Mouse (Mus musculus) forelimb bud, embryonic 11.5 days (tissue): ENCODE measurements around the gene Wdr62.
A peak's percentile ranks its signal among the peaks of the same experiment; 100 is the strongest.

Source experiments
- DNase-seq: peaks from one replicate; pipeline ENCODE4 v3.0.0-alpha.2; 2012; ENCODE audit warnings: low read depth, low spot score

Wdr62 gene

DNA sequence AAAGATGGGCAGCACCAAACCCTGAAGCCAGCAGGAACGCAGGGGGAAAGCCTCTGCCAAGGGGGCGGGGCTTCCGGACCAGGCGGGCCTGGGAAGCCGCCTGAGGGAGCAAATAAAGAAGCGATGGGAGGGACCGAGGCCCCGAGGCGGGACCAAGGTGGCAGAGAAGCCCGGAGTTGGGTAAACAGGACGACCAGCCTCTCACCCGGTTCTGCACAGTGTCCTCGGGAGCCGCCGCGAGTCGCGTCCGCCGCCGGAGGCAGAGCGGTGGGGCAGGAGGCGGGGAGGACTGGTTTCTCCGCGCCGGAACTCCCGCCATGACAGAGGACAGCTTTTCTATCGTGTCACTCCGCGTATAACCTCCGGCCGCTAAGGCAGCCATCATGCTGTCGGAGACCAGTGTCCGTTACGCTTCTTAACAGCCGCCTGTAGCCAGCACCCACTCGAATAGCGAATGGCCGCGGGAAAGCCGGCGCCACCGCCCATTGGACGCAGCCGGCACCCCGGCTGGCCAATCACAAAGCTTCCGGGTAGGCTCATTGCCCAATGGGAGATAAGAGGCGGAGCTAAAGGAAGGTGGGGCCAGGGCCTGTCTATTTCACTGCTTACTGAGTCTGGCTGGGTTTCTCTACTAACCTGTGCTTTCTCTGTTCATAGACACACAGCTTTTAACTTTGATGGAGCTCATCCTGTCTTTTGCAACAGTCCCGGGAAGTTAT is at the start of gene Wdr62, which contains the start of gene Thap8:
Wdr62 (minus strand) TSS at position 469 of the 719 bp plus-strand sequence.
Thap8 (plus strand) TSS at position 144 of the 719 bp plus-strand sequence.
- DNase-seq: peak; percentile 94

DNA sequence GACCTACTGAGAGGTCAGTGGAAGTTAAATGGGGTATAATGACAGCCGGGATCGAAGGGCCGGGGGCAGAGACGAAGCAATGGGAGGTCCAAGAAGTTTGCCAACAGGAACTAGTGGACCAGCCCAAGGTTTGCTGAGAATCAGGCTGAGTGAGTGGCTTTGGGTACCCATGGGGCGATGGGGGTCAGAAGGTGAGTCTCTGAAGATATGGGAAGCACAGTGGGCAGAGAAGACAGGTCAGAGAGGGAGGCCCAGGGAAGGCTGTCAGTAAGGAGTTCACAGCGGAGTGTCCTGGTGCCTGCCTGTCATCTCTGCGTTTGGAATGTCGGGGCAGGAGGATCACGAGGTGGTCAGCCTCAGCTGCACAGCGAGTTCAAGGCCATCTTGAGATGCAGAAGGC is 48.2 kb upstream of the Wdr62 start:
- DNase-seq: no peak

DNA sequence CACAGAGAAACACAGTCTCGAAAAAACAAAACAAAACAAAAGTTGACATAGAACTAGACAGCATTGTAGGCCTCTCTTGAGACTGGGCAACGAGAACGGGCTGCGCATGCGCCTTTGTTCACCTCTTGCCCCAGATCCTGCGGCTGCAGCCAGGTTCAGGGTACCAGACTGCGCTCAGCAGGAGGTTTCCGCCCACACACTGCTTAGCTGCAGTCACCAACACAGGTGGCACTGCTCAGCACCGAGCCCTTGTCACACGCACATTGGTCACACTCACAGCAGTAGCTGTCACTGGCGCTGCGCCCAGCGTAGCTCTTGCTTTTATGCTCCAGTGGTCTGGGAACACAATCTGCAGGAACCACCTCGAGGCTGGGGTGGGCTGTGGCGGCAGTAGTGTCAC is 46.9 kb upstream of the Wdr62 start:
- DNase-seq: no peak

DNA sequence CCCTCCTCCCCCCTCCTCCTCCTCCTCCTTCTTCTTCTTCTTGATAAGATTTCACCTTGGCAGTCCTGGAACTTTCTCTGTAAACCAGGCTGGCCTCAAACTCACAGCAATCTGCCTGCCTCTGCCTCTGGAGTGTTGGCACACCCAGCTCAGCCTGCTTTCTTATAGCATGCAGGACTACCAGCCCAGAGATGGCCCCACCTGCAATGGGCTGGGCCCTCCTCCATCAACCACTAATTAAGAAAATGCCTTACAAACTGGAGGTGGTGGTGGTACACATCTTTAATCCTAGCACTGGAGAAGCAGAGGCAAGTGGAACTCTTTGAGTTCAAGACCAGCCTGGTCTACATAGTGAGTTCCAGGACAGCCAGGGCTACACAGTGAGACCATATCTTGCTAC is 46.2 kb upstream of the Wdr62 start:
- no peak for DNase-seq

DNA sequence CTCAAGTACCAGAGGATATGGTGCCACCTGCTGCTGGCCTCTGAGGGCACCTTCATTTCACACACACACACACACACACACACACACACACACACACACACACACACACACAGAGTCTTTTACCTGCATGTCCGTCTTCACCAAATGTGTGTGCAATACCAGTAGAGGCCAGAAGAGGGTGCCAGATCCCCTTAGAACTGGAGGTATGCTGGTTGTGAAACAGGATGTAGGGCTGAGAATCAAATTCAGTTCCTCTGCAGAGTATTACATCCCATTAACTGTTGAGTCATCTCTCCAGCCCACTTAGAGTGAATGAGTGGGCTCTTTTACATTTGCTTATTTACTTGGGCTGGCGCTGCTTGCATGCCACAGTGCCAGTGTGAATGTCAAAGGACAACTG is 45.1 kb upstream of the Wdr62 start:
- peak; percentile 61 for DNase-seq

DNA sequence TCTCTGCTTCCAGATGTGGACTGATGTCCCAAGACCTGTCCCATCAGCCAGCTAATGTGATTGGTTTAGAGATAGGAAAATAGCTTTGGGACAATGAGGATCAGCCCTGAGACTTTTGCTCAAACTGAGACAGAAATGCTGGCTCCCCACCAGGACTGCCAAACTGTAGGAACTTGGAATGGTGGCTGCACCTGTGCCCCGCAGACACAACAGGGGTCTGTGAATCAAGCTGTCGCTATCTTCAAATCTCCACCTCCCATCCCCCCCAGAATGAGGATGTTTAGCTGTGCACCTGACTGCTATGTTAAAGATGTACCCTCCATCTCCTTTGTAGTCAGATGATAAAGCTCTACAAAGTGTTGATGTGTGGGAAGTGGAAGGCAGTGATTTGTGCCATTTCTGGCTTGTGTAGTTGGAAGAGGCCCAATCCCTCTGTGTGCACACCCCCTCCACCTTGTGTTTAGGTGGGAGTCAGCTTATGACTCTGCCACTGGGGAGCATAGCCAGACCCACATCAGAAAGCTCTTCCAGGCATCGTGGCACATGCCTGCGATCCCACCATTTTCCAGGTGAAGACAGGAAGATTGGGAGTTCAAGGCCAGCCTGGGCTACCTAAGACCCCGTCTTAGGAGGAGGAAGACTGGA is 44.2 kb upstream of the Wdr62 start:
- DNase-seq: no peak

DNA sequence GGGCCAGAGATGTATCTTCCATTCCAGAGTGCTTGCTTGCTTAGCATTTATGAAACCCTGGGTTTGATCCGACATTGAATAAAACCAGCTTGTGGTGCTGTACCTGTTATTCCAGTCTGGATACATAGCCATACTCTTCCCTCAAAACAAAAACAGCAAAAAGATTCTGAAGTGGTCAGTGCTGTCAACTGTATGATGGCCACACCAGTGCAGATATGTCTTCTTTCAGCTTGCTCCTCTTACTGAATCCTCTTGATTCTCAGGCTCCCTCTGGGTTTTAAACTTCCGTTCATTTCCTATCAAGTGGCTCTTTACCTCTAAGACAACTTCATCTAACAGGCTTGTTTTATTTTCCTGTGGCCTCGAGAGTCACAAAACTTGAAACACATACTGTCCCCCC is 43.6 kb upstream of the Wdr62 start, which contains the start of gene Sdhaf1:
Sdhaf1 (minus strand) TSS at position 101 of the 400 bp plus-strand sequence.
- DNase-seq: no peak

DNA sequence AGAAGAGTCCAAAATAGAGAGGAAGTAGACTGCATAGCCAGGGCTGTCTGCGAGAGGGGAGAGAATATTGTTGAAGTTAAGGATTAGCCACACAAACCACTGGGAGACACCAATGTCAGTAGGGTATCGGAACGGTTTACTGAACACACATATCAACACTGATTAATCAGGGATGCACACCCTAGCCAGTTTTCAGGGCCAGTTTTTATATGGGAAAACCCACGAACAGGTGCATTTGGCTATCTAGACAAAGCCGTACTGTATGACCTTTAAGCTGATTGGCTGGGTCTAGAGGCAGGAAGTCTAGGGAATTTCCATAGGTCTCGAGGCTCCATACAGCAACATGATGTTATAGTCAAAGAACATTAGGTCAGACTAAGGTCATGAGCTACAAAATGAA is 42.6 kb upstream of the Wdr62 start:
- DNase-seq: no peak

DNA sequence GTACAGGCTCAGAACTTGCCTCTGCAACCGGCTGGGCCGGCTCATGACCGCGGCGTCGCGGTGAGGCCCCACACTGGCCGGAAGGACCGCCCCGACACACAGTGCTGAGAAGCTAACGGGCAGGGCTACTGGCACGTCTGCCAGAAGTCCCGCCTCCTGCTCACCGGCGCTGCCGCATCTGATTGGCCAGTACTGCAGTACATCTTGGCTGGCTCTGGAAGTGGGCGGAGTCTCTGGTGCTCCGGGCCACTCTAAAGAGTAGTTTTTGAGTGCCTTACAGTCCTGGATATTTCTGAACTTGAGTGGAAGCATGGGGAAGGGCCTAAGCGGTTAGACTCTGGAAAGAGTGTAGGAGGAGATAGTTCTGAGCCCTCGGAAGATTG is 42.1 kb upstream of the Wdr62 start:
- peak; percentile 97 for DNase-seq

DNA sequence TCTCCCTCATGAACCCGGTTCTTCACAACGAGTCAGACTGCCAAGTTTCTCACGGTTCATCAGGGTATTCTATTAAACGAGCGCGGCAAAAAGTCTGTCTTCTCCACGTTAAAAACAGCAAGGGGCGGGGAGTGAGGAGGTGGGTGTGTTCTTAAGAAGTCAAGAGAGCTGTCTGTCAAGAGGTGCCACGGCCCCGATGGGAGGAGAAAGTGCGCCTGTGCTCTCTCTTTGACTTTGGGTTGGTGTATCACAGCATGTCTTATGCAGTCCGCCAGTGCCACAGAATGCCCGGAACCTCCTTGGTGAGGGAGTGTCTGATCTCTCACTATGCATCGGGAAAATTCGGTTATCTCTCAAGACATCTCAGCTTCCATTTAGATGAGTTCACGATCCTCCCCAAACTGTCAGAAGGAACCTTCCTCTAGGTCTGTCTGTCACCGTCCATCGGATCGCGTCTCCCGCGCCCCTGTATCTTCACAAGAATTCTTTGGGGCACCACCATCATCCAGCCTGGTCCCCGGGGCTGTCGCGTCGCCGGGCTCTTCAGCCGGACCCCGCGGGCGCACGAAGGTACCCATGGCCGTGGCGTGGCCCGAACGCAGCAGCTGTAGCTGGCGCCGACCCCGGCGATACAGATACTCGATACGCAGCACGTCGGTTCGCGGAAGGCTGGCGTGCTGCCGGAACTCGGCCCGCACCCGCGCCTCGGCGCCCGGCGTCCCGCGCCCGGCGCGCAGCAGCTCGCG is 41.5 kb upstream of the Wdr62 start, which contains the start of gene E130208F15Rik:
E130208F15Rik (plus strand) TSS at position 202 of the 746 bp plus-strand sequence.
- DNase-seq: peak; percentile 35

DNA sequence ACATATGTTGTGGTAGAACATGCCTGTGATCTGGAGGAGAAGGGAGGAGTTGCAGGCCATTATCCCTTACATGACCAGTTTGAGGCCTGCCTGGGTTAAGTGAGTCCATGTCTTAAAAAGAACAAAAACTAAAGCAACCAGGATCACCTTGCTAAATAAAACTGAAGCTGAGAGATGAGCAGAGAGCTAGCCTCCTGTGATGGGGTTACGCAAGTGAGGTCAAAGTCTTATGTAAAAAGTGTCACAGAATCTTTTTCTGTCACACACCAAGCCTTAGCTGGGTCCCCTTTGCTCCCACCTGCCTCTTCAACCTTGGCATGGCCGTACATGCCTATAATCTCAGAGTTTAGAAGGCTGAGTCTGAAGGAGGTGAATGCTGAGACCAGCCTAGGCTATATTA is 40.7 kb upstream of the Wdr62 start:
- no peak for DNase-seq

DNA sequence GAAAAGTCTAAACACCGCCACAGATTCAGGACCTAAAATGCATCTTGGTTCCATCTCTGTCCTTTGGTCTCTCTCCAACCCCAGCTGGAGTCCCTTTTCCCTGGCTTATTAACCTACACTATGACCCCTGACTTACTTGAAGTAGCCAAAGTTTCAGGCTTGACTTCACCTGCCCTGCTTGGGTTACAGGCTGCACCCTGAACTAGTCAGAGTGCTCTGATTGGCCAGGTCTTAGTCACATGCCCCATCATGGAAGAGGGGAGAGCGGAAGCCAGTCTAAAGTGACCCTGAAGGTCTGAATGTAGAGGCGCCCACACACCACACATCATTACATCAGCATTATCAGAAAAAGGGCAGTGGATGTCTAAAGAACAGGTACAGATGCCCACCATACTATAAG is 37.9 kb upstream of the Wdr62 start:
- DNase-seq: no peak

DNA sequence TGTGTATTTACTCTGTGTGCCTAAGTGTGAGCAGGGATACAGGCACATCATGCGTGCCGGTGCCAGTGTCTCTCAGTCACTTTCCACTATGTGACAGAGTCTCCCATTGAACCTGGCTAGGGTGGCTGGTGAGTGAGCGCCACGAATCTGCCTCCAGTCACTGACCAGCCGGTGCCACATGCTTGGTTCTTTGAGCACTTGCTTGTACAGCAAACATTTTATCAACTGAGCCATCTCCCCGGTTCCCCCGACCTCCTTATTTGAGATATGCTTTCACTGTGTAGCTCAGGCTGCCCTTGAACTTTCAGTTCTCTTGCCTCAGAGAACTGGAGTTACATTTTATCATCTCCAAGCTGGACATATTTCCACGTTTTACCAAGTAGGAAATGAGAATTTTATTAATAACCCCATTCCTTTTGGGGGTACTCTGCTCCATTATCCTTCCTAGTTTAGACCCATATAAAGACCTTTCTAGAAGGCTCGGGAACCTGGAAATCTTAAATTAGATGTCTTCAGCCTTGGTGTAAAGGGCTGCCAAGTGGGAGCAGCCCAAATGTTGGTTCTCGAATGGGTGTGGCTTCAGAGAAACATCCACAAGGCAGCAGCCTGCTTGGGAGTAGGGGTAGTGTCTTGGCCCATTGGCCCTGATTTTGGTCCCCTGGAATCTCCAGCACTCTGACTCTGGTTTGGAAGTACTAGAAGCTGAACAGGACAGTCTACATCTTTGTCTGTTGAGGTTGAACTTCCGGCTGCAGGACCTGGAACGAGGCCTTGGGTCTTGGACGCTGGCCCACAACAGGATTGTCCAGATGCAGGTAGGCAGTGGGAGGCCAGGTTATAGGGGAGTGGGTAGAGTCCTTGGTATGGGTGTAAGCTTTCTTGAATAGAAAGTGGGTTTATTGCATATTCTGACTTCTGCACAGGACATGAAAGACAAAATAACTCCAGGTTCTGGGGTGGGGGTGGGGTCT is 35.6 kb upstream of the Wdr62 start:
- no peak for DNase-seq

DNA sequence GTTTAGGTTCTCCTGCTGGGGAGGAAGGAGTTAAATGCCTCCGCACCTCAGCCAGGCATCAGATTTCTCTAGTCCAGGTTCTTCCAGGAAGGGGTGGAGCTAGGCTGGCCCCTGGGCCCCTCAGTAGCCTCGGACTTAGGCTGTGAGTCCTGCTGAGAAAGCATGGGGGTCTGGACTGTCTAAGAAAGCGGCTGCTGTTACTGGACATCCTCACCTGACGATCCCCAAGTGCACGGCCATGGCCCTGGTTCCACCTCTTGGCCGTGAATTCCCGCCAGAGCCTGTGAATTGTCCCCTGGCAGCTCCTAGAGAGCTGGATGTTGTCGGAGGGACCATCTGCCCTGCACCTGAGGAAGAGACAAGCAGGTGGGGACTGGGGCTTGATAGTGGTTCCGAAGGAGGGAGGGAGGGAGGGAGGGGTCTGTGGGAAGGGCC is 34.5 kb upstream of the Wdr62 start, which contains the start of gene Syne4:
Syne4 (plus strand) TSS at position 87 of the 435 bp plus-strand sequence.
- peak; percentile 76 for DNase-seq

DNA sequence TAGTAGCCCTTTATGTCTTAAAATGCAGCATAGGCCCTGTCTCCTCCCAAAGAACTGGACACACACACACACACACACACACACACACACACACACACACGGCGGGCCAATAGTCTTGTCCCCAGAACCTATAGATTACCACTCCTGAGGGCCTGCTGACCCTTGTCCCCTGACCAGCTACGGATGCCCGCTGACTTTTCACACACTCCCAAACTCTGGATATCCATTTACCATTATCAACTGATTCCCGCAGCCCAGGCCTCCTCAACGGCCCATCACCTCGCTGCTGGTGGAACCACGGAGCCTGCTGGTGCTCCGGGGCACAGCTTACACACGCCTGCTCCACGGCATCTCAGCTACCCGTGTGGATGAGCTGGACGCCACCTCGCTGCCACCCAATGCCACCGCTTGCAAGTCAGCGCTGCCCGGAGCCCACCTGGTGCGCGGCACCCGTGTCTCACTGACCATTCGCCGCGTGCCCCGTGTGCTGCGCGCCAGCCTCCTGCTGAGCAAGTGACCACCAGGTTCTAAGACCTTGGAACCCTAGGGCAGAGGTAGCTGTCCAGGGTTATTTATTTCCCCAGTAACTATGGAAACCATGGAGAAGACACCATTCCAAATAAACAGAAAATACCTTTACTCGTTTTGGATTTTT is 33.6 kb upstream of the Wdr62 start:
- no peak for DNase-seq

DNA sequence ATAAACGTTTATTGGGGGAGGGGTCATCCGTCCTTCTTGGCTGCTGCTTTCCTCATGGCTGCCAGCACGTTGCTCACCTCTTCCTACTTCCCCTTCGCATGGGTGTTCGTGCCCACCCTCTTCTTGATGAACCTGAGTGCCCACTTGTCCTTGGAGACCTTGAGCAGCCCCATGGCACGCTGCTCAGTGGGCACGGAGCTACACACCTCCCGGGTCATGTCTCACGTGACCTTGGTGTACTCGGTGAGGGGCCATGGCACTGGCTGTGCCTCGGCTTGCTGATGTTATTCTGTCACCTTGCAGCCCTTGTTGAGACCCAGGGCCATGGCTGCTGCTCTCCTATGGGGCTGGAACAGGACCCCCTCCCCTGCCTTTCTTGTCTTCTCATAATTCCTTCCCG is 29.9 kb upstream of the Wdr62 start:
- no peak for DNase-seq

DNA sequence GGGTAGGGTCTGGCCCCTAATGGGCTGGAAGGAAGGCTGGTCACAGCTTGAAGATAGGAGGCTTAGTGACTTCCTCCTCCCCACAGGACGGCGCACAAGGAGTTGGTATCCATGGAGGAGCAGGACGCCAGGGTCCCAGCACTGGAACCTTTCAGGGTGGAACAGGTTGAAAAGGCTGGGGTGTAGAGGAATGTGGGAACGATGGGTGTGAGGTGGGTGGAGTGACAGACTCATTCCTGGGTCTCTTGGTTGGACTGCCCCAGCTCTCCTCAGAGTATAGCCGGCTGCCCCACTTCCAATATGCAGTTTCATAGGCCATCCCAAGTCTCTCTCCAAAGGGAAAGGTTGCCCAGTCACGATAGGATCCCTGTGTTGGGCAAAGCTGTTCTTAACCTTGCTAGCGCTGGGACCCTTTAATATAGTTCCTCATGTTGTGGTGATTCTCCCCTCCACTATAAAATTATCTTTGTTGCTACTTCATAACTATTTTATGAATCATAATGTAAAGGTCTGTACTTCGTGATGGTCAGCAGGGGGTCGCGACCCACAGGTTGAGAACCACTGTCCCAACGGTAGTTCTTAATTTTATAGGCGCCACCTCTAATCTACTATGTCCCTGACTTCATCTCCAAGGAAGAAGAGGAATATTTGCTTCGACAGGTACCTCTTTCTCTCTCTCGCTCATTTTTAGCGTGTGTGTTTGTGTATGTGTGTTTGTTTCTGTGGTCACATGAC is 29.3 kb upstream of the Wdr62 start:
- no peak for DNase-seq

DNA sequence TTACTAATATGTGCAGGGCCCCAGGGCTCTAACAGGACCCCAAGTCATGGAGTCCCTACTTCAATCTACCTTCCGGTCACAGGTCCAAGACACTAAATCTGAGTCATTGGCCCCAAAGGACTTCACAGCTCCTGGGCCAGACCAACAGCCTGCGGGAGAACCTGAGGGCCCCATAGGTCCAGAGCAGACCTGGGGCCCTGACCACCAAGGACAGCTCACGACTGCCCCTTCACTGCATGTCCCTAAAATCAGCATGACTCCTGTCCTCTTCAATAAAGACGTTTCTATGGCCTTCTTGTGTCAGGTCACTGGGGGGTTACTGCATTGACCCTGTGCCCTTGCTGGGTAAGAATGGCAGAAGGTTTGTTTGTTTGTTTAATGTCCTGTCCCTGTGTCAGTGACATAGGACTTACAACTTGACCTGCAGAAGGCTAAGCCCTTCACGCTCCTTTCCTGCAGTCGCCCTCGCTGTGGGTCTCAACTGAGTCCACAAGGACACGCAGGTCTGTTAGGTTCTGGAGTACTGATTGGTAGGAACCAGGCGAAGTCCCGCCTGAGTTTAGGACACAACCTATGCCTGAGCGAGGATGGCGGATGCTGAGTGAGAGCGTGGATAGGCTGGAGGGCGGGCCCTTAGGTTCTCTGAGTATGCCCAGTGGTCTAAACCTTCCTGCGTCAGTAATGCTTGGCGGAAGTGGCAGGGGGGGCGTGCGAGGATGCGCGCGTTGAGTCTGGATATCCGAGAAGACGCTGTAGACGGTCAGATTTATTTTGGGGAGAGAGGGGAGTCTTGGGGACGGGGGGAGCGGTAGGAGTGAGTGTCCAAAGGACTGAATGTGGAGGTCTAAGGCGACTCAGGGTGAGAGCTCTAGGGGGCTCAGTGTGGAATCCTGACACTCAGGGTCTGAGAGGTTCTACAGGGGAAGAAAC is 28.1 kb upstream of the Wdr62 start, which contains the start of gene Alkbh6:
Alkbh6 (plus strand) TSS at position 642 of the 930 bp plus-strand sequence.
- peak; percentile 94 for DNase-seq
